Mouse (Mus musculus) common myeloid progenitor, adult 5-6 weeks (primary cell): Measurements from ENCODE around the gene Ptprg. TPM values are rescaled to one million over a fixed set of nuclear protein-coding genes. Genes with fewer than 3 reads are reported as not detected.
A peak's percentile ranks its signal among the peaks of the same experiment; 100 is the strongest.

ENCODE experiments used
- ATAC-seq: replicated peaks from 2 replicates; pipeline ENCODE4 v1.8.0; 2016; ENCODE audit warnings: low read depth, mild to moderate bottlenecking, moderate TSS enrichment, inconsistent platforms; ENCODE audit not compliant: poor library complexity, severe bottlenecking
- total RNA-seq: library from RNA; stranded (forward); fragments of 200-1000, 187-1606 nt; gene quantifications from 2 replicates; pipeline ENCODE4 v1.2.3, GENCODE M21; 2017

Ptprg gene
- total RNA-seq, 1 experiment from 2014 or later, result not detected

- ATAC-seq, result no peak
Measured at GRCm38 (mm10) chr14:11719259-11719658, 165.9 kb downstream of the Ptprg start.

- ATAC-seq, result no peak
Measured at GRCm38 (mm10) chr14:11722101-11722500, 168.8 kb downstream of the Ptprg start.

- no peak for ATAC-seq
Measured at GRCm38 (mm10) chr14:11723876-11724275, 170.5 kb downstream of the Ptprg start.

- no peak for ATAC-seq
Measured at GRCm38 (mm10) chr14:11731223-11731920, 178.0 kb downstream of the Ptprg start.

- peak; percentile 88 for ATAC-seq
Measured at GRCm38 (mm10) chr14:11732376-11732775, 179.0 kb downstream of the Ptprg start.

GRCm38 (mm10) chr14:11743726-11744125 is 190.4 kb downstream of the Ptprg start:
- no peak for ATAC-seq

- no peak for ATAC-seq
Measured at GRCm38 (mm10) chr14:11752678-11753077, 199.3 kb downstream of the Ptprg start.

GRCm38 (mm10) chr14:11754656-11755055 is 201.3 kb downstream of the Ptprg start:
- ATAC-seq, result no peak

GRCm38 (mm10) chr14:11758185-11758584 is 204.9 kb downstream of the Ptprg start:
- ATAC-seq, result no peak

- no peak for ATAC-seq
Measured at GRCm38 (mm10) chr14:11759356-11759755, 206.0 kb downstream of the Ptprg start.

- no peak for ATAC-seq
Measured at GRCm38 (mm10) chr14:11762995-11763394, 209.7 kb downstream of the Ptprg start.

- ATAC-seq, result no peak
Measured at GRCm38 (mm10) chr14:11772736-11773135, 219.4 kb downstream of the Ptprg start.

GRCm38 (mm10) chr14:11774476-11775037 is 221.2 kb downstream of the Ptprg start:
- ATAC-seq, result no peak

- no peak for ATAC-seq
Measured at GRCm38 (mm10) chr14:11775204-11775603, 221.9 kb downstream of the Ptprg start.

GRCm38 (mm10) chr14:11775951-11776495 is 222.7 kb downstream of the Ptprg start:
- ATAC-seq, result no peak

- no peak for ATAC-seq
Measured at GRCm38 (mm10) chr14:11776566-11776965, 223.2 kb downstream of the Ptprg start.

GRCm38 (mm10) chr14:11791190-11791589 is 237.9 kb downstream of the Ptprg start:
- ATAC-seq, result no peak

- ATAC-seq, result no peak
Measured at GRCm38 (mm10) chr14:11793847-11794246, 240.5 kb downstream of the Ptprg start.

GRCm38 (mm10) chr14:11802355-11803035 is 249.2 kb downstream of the Ptprg start:
- ATAC-seq, result no peak

GRCm38 (mm10) chr14:11806674-11807073 is 253.3 kb downstream of the Ptprg start:
- no peak for ATAC-seq

- ATAC-seq, result no peak
Measured at GRCm38 (mm10) chr14:11807465-11807864, 254.1 kb downstream of the Ptprg start.
